Mouse (Mus musculus) testis, adult 2 months (tissue): ENCODE data around the gene Izumo1.

ENCODE experiments used
- CTCF ChIP-seq: fragments of 200-500 bp; IDR thresholded peaks from 2 replicates; pipeline ENCODE4 v1.5.1; 2012; ENCODE audit warnings: low read depth, mild to moderate bottlenecking, inconsistent platforms, low read length, moderate library complexity; ENCODE audit not compliant: control insufficient read depth, insufficient read depth, insufficient replicate concordance
- POLR2A ChIP-seq: fragments of 200-500 bp; IDR thresholded peaks from 2 replicates; pipeline ENCODE4 v1.6.1; 2012; ENCODE audit warnings: low read depth, mild to moderate bottlenecking, inconsistent platforms, low read length, moderate library complexity; ENCODE audit not compliant: control insufficient read depth

GRCm38 (mm10) chr7:45667761-45668160 lies 46.1 kb downstream of the Izumo1 start:
- TF ChIP-seq CTCF, result no peak
- no peak for TF ChIP-seq POLR2A
